Mouse (Mus musculus) C2C12 (cell line): ENCODE data around the gene Anks6.

ENCODE experiments used
- CEBPB ChIP-seq: IDR thresholded peaks from one replicate; pipeline ENCODE4 v1.6.1; 2011; ENCODE audit warnings: low read depth, mild to moderate bottlenecking, control low read depth, moderate library complexity
- CTCF ChIP-seq: IDR thresholded peaks from one replicate; pipeline ENCODE4 v1.5.1; 2011; ENCODE audit not compliant: control insufficient read depth, insufficient read depth, insufficient read length
- FOSL1 ChIP-seq: IDR thresholded peaks from one replicate; pipeline ENCODE4 v1.8.0; 2011; ENCODE audit warnings: mild to moderate bottlenecking, low read length; ENCODE audit not compliant: poor library complexity, insufficient read depth, severe bottlenecking
- MAX ChIP-seq: IDR thresholded peaks from one replicate; pipeline ENCODE4 v1.6.1; 2011; ENCODE audit warnings: mild to moderate bottlenecking, control low read depth
- MYOD1 ChIP-seq: IDR thresholded peaks from one replicate; pipeline ENCODE4 v1.6.1; 2011; ENCODE audit warnings: low read depth; ENCODE audit not compliant: control insufficient read depth, insufficient read length
- MYOG ChIP-seq: IDR thresholded peaks from one replicate; pipeline ENCODE4 v1.6.1; 2011; ENCODE audit not compliant: control insufficient read depth, insufficient read length; ENCODE audit errors: extremely low read depth
- USF1 ChIP-seq: IDR thresholded peaks from one replicate; pipeline ENCODE4 v1.6.1; 2011; ENCODE audit warnings: low read depth, mild to moderate bottlenecking, control low read depth, moderate library complexity

GRCm38 (mm10) chr4:47050642-47051381 is 6.4 kb downstream of the Anks6 start:
- TF ChIP-seq MYOD1 (no peak), USF1 (no peak), CTCF (no peak), CEBPB (no peak), MYOG (no peak), MAX (no peak), FOSL1 (no peak)
